Mouse (Mus musculus): Measurements from ENCODE around the gene Gm16181. TPM values are rescaled to one million over a fixed set of nuclear protein-coding genes. Genes with fewer than 3 reads are reported as not detected.
"Not testable (repeated sequence)": the region's sequence is repeated elsewhere in the genome, so short reads cannot be mapped to it uniquely, and the experiment has no call there.

The Gm16181 gene
- polyA plus RNA-seq, 1 experiment from 2014 or later, result 0.89 TPM

GRCm38 (mm10) chr17:35233114-35233980, 12.7 kb downstream of the Gm16181 start, which contains the start of gene Atp6v1g2:
Atp6v1g2 (plus strand) TSS chr17:35233660.
- WGBS, result 62% methylated on average over 18 of the region's 18 CpGs
- no peaks in the 10 kb centered on the region for H3K27me3 ChIP-seq (ENCODE audit: control insufficient read depth, insufficient read depth, low read length)
- peaks cover 28% of the 10 kb centered on the region for H3K4me1 ChIP-seq (ENCODE audit: control insufficient read depth, insufficient read depth, low read length)
- H3K9me3 ChIP-seq (ENCODE audit: control insufficient read depth, low read length), result no peaks in the 10 kb centered on the region
- peak within 1 kb of the TSS; percentile 68 for H3K27ac ChIP-seq (ENCODE audit: low read depth, low read length)
- ATAC-seq (ENCODE audit: low FRiP score, low TSS enrichment), result no peak
- peaks cover 27% of the 10 kb centered on the region for H3K36me3 ChIP-seq (ENCODE audit: control insufficient read depth, insufficient read depth, low read length)
- peak within 1 kb of the TSS; percentile 82; the same call in 1 of the 2 replicates for H3K9ac ChIP-seq (ENCODE audit: low read depth, low read length)
- H3K4me2 ChIP-seq (replicated peaks; ENCODE audit: low read depth, low read length), result peak within 1 kb of the TSS; percentile 79
- peak within 1 kb of the TSS; percentile 62; the same call in 1 of the 2 replicates for H3K4me3 ChIP-seq (ENCODE audit: low read length)

- H3K9ac ChIP-seq (ENCODE audit: low read depth, low read length), result not testable (repeated sequence)
These were observed 13.5 kb downstream of the Gm16181 start for GRCm38 (mm10) chr17:35234090-35234489.

GRCm38 (mm10) chr17:35234903-35235302, 14.3 kb downstream of the Gm16181 start:
- H3K27ac ChIP-seq (ENCODE audit: low read depth, low read length), result peak overlapping the region; percentile 97
- H3K36me3 ChIP-seq (ENCODE audit: control insufficient read depth, insufficient read depth, low read length), result peaks cover 12% of the 10 kb centered on the region
- H3K4me3 ChIP-seq (ENCODE audit: low read length), result peak overlapping the region; percentile 62
- 7% methylated on average over 30 of the region's 31 CpGs for WGBS
- H3K4me1 ChIP-seq (ENCODE audit: control insufficient read depth, insufficient read depth, low read length), result peaks cover 28% of the 10 kb centered on the region
- peak overlapping the region; percentile 79 for H3K4me2 ChIP-seq (replicated peaks; ENCODE audit: low read depth, low read length)
- ATAC-seq (ENCODE audit: low FRiP score, low TSS enrichment), result peak; percentile 10; the same call in 1 of the 2 replicates
- H3K9ac ChIP-seq (ENCODE audit: low read depth, low read length), result peak overlapping the region; percentile 82
- H3K27me3 ChIP-seq (ENCODE audit: control insufficient read depth, insufficient read depth, low read length), result no peaks in the 10 kb centered on the region
- no peaks in the 10 kb centered on the region for H3K9me3 ChIP-seq (ENCODE audit: control insufficient read depth, low read length)

More at GRCm38 (mm10) chr17:35234090-35234489, 13.5 kb downstream of the Gm16181 start:
- not testable (repeated sequence) for ATAC-seq (ENCODE audit: low FRiP score, low TSS enrichment); H3K9me3 ChIP-seq (ENCODE audit: control insufficient read depth, low read length); H3K27ac ChIP-seq (ENCODE audit: low read depth, low read length); H3K27me3 ChIP-seq (ENCODE audit: control insufficient read depth, insufficient read depth, low read length)
- 85% methylated on average over 7 of the region's 7 CpGs for WGBS
- H3K36me3 ChIP-seq (ENCODE audit: control insufficient read depth, insufficient read depth, low read length), result peaks cover 20% of the 10 kb centered on the region
- peaks cover 28% of the 10 kb centered on the region for H3K4me1 ChIP-seq (ENCODE audit: control insufficient read depth, insufficient read depth, low read length)
- peak overlapping the region; percentile 79 for H3K4me2 ChIP-seq (replicated peaks; ENCODE audit: low read depth, low read length)
- H3K4me3 ChIP-seq (ENCODE audit: low read length), result peak overlapping the region; percentile 62; the same call in 1 of the 2 replicates

- WGBS, result under 1% methylated on average over 35 of the region's 35 CpGs
- Histone ChIP-seq H3K36me3 (ENCODE audit: control insufficient read depth, insufficient read depth, low read length) (peaks cover 6% of the 10 kb centered on the region), H3K27me3 (ENCODE audit: control insufficient read depth, insufficient read depth, low read length) (no peaks in the 10 kb centered on the region), H3K4me2 (replicated peaks; ENCODE audit: low read depth, low read length) (peak within 1 kb of the TSS; percentile 79), H3K4me1 (ENCODE audit: control insufficient read depth, insufficient read depth, low read length) (peaks cover 32% of the 10 kb centered on the region), H3K9me3 (ENCODE audit: control insufficient read depth, low read length) (no peaks in the 10 kb centered on the region), H3K4me3 (ENCODE audit: low read length) (peak within 1 kb of the TSS; percentile 62), H3K9ac (ENCODE audit: low read depth, low read length) (peak within 1 kb of the TSS; percentile 82), H3K27ac (ENCODE audit: low read depth, low read length) (peak within 1 kb of the TSS; percentile 97)
- peak; percentile 82 for ATAC-seq (ENCODE audit: low FRiP score, low TSS enrichment)
These were observed 15.2 kb downstream of the Gm16181 start, which contains the start of gene Nfkbil1 for GRCm38 (mm10) chr17:35235614-35236389. Nfkbil1 (minus strand) TSS chr17:35235792.

GRCm38 (mm10) chr17:35236390-35236746, 15.7 kb downstream of the Gm16181 start:
- Histone ChIP-seq H3K4me2 (replicated peaks; ENCODE audit: low read depth, low read length) (peak overlapping the region; percentile 79), H3K27ac (ENCODE audit: low read depth, low read length) (peak overlapping the region; percentile 97), H3K36me3 (ENCODE audit: control insufficient read depth, insufficient read depth, low read length) (peaks cover under 1% of the 10 kb centered on the region; the same call in 1 of the 2 replicates), H3K27me3 (ENCODE audit: control insufficient read depth, insufficient read depth, low read length) (no peaks in the 10 kb centered on the region), H3K4me3 (ENCODE audit: low read length) (peak overlapping the region; percentile 62), H3K4me1 (ENCODE audit: control insufficient read depth, insufficient read depth, low read length) (peaks cover 33% of the 10 kb centered on the region), H3K9ac (ENCODE audit: low read depth, low read length) (peak overlapping the region; percentile 82), H3K9me3 (ENCODE audit: control insufficient read depth, low read length) (no peaks in the 10 kb centered on the region)
- WGBS, result 2% methylated on average over 18 of the region's 18 CpGs
- ATAC-seq (ENCODE audit: low FRiP score, low TSS enrichment), result peak; percentile 66

GRCm38 (mm10) chr17:35236996-35237395, 16.4 kb downstream of the Gm16181 start:
- Histone ChIP-seq H3K36me3 (ENCODE audit: control insufficient read depth, insufficient read depth, low read length) (no peaks in the 10 kb centered on the region; the same call in 1 of the 2 replicates), H3K4me3 (ENCODE audit: low read length) (no peak overlapping the region), H3K4me2 (replicated peaks; ENCODE audit: low read depth, low read length) (no peak overlapping the region), H3K9ac (ENCODE audit: low read depth, low read length) (no peak overlapping the region), H3K27me3 (ENCODE audit: control insufficient read depth, insufficient read depth, low read length) (no peaks in the 10 kb centered on the region), H3K9me3 (ENCODE audit: control insufficient read depth, low read length) (no peaks in the 10 kb centered on the region), H3K27ac (ENCODE audit: low read depth, low read length) (no peak overlapping the region), H3K4me1 (ENCODE audit: control insufficient read depth, insufficient read depth, low read length) (peaks cover 27% of the 10 kb centered on the region)
- ATAC-seq (ENCODE audit: low FRiP score, low TSS enrichment), result no peak
- 75% methylated on average over 9 of the region's 9 CpGs for WGBS

GRCm38 (mm10) chr17:35237504-35237903, 16.9 kb downstream of the Gm16181 start:
- Histone ChIP-seq H3K4me1 (ENCODE audit: control insufficient read depth, insufficient read depth, low read length) (peaks cover 22% of the 10 kb centered on the region), H3K4me2 (replicated peaks; ENCODE audit: low read depth, low read length) (no peak overlapping the region), H3K27ac (ENCODE audit: low read depth, low read length) (no peak overlapping the region), H3K4me3 (ENCODE audit: low read length) (no peak overlapping the region), H3K9me3 (ENCODE audit: control insufficient read depth, low read length) (no peaks in the 10 kb centered on the region), H3K9ac (ENCODE audit: low read depth, low read length) (no peak overlapping the region), H3K36me3 (ENCODE audit: control insufficient read depth, insufficient read depth, low read length) (no peaks in the 10 kb centered on the region; the same call in 1 of the 2 replicates), H3K27me3 (ENCODE audit: control insufficient read depth, insufficient read depth, low read length) (no peaks in the 10 kb centered on the region)
- 82% methylated on average over 12 of the region's 12 CpGs for WGBS
- ATAC-seq (ENCODE audit: low FRiP score, low TSS enrichment), result no peak

GRCm38 (mm10) chr17:35239700-35240099, 19.1 kb downstream of the Gm16181 start:
- Histone ChIP-seq H3K9ac (ENCODE audit: low read depth, low read length) (no peak overlapping the region), H3K36me3 (ENCODE audit: control insufficient read depth, insufficient read depth, low read length) (peaks cover 17% of the 10 kb centered on the region), H3K9me3 (ENCODE audit: control insufficient read depth, low read length) (no peaks in the 10 kb centered on the region), H3K27me3 (ENCODE audit: control insufficient read depth, insufficient read depth, low read length) (no peaks in the 10 kb centered on the region), H3K4me2 (replicated peaks; ENCODE audit: low read depth, low read length) (no peak overlapping the region), H3K4me3 (ENCODE audit: low read length) (no peak overlapping the region), H3K27ac (ENCODE audit: low read depth, low read length) (no peak overlapping the region), H3K4me1 (ENCODE audit: control insufficient read depth, insufficient read depth, low read length) (peaks cover 22% of the 10 kb centered on the region)
- WGBS, result 82% methylated on average over 5 of the region's 5 CpGs
- ATAC-seq (ENCODE audit: low FRiP score, low TSS enrichment), result no peak

Measured in kidney, embryonic 14.5 days (tissue).